Mouse (Mus musculus): Measurements from ENCODE around the gene Cdcp2.

The Cdcp2 gene

DNA sequence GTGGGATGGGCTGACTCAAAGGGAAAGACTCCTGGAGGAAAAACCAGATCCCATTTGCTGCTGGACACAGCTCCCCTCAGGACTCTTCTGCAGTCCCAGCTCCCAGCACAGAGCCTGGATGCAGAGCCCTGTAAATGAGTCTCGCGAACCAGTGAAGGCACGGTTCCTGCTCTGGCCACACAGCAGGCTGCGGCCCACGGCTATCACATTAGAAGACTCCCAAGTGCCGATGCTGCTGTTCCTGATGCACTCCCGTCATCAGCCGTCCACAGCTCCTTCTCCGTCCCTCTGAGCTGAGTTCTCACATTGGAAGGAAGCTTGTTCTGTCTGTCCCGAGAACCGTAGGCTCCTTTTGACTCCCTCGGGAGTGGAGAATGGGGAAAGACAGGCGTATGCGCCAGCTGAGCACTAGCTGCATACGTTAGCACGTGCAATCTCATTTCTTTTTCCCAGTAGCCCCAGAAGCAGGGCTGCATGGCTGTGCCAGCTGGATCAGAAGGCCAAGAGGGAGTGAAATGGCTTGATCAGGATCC is at the start of gene Cdcp2:
TSS of gene Cdcp2 (plus strand) at position 51 of the 533 bp plus-strand sequence.
- DNase-seq, result no peak

DNA sequence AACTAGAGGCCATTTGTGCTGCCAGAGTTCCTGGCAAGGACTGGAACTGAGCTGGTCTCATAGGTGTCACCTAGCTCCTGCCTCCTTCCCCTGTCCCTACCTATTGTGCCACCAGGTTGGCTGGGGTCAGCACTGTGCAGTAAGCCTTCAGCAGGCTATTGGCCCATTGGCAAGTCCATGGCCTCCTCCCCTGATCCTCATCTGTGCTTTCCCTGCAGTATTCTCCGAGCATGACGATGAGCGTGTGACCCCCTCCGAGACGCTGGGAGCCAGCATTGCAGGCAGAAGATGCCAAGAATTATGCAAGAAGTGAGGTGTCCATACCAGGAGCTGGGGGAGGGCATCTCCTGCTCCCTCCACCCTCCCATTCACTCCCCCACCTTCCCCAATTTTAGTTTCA is 48.9 kb upstream of the Cdcp2 start:
- no peak for DNase-seq

DNA sequence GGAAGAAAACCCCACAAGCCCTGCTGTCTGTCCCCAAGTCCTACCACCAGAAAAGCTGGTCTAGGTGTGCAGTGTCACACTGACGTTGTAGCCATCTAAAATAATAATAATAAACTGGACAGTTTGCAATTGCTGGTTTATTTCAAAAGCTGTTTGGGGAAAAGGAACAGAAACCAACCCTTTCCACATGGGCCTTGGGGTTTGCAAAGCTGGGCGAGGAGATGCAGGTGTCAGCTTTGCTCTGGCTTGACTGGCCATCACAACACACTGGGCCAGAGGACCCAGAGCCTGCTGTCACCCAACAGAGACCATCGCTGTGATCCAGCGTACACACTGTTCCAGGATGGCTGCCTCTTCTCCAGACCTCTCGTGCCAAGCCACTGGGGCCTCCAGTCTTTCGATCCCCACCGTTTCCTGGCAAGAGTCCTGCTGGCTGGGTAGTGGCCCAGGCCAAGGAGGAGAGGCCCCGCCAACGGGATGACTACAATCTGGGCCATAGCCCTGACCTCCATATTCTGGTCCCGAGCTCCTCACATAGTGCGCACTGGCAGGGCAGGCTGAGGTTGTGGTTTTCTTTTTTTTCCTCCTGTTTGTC is 48.0 kb upstream of the Cdcp2 start:
- DNase-seq, result no peak

DNA sequence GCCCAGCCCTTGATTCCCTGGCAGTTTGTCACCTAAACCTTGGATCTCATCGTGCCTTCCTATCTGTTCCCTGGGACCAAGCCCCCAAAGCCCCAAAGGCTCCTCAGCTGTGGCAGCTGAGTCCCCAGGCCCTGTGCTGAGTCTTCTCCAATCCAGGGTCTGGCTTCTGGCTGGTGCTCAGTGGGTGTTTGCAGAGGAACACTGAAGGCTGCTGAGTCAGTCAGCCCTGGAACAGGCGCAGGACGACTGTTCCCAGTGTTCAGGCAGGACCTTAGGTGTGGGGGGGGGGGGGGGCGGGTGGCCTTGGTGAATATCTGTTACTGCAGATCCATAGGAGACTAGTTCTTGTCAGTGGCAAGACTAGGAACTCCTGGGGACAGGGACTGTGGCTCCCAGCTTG is 44.8 kb upstream of the Cdcp2 start:
- DNase-seq, result no peak

DNA sequence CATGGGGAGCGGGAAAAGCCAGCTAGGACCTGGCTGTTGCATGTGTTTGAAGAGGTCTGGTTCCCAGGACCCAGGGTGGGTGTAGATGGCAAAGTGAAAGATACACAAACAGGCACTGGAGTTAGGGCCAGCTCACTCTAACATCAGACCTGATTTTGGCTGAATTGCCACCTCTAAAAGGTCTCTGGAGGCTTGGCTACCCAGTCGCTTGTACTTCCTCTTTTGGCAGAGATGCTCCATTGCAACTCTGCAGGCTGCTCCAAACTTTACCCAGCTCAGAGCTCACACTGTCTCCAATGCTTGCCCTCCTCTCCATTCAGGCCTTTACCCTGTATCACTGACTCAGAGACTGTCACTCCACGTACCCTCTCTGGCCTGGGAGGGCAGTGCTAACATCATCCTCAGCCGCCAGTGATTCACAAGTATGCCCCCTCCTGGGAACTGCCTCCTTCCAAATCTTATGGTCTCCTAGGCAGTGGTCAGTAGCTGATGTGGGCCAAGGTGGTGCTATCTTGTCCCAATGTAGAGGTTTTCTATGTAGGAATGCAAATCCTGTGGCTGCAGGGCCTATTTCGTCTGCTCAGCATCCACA is 43.6 kb upstream of the Cdcp2 start:
- no peak for DNase-seq

DNA sequence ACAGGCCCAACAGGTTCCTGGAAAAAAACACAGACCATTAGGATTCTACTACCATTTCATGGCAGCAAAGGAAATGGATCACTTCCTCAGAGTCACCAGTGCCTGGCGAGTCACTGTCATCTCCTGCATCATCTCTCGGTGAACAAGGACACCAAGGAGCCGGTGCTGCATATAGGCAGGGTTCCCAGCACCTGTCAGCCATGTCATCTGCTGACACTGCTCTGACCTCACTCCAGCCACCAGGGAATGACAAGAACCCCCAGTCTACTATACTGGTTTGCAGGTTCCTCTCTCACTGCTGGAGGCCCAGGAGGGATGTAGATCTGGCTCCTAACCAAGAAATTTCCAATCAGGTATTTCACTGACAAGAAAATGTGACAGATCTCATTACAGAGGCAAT is 40.6 kb upstream of the Cdcp2 start:
- DNase-seq, result no peak

DNA sequence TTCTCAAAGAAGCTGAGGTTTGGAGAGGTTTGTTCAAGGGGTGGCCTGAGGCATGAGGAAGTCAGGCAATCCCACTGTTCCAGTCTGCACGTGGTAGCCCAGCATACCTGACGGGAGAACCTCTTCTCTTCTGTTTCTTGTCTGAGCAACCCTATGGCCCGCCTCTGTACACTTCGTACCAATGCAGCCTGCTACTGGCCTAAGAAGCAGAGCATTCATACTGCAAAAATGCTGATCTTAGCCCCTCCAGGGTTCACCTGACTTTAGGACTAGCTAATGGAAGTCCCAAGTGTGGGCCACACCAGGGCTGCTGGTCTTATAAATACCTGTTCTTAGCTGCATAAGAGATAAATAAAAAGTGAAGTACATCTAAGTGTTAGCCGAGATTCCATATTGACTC is 38.3 kb upstream of the Cdcp2 start:
- peak; percentile 56 for DNase-seq

DNA sequence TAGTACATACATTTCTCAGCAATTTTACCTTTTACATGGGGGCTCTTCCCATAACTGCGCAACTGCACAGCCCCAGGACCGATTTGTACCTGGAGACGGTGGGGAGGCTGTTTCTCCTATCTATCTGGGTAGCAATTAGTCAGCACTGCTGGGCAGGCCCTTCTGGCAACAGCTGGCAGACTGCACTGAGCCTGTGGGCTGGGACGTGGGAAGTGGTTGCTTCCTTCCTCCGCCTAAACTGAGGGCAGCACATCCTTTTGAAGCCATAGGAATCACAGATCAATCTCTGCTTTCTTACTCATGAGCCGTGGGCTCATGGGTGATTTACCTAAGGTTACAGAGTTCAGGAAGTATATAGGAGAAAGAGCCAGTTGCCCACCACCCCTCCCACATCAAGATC is 37.9 kb upstream of the Cdcp2 start:
- DNase-seq, result no peak

DNA sequence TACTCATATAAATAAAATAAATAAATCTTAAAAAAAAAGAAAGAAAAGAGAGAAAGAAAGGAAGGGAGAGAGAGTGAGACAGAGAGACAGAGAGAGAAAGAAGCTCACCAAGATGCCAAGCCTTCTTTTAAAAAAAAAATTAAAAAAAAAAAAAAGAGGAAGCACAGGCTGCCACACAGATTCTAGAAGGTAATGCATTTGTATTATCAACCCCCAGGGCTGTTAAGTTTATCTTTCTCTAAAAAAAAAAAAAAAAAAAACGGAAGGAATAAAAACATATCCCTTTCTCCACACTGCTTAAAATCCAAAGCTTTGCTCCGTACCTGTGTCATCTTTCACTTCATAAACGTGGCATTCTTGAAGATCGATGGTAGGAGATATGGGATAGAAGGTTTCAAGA is 35.1 kb upstream of the Cdcp2 start:
- DNase-seq, result no peak

DNA sequence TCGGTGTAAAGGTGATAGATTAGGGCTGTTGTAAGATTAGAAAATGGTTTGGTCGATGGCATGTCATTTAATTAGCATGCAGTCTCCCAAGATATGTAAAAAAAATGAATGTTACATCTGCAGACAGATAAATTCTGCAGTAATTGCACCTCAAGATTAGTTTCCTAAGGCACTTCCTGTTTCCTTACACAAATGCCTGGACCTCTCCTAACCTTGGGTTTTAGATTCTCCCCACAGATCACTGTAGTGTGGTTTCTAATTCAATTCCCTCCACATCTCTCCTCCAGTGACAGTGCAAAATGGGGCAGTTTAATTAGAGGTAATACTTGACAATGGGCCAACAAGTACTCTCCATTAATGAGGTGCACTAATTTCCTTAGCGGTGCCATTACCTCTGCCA is 33.5 kb upstream of the Cdcp2 start:
- no peak for DNase-seq

DNA sequence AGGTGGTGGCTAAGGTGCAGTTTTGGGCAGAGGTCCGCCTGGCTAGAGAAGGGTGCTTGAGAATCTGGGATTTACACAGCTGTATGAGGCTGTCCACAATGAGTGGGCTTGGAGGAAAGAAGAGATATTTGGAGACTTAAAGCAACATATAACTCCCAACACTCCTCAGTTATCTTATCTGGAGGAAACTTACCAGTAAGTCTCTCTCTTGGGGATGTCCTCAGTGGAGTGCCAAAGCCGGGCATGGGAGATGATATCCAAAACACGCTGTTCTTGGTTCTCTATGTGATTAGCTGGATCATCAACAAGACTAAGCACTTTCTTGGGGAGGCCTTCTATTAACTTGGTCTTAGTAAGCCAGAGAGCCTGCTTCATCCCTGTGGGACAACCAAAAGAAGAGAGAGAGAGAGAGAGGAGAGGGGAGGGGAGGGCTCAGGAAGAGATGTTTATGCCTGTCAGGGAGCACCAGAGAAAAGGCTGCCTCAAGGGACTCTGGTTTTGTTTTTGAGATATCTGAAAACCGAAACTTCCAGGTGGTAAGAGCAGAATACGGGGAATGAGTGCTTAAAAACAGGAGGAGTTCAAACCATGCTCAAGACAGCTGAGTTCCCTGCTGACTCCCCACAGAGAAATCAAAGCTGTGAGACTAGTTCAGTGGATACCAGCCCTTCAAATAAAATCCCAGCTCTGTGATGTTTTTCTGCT is 32.1 kb upstream of the Cdcp2 start:
- no peak for DNase-seq

DNA sequence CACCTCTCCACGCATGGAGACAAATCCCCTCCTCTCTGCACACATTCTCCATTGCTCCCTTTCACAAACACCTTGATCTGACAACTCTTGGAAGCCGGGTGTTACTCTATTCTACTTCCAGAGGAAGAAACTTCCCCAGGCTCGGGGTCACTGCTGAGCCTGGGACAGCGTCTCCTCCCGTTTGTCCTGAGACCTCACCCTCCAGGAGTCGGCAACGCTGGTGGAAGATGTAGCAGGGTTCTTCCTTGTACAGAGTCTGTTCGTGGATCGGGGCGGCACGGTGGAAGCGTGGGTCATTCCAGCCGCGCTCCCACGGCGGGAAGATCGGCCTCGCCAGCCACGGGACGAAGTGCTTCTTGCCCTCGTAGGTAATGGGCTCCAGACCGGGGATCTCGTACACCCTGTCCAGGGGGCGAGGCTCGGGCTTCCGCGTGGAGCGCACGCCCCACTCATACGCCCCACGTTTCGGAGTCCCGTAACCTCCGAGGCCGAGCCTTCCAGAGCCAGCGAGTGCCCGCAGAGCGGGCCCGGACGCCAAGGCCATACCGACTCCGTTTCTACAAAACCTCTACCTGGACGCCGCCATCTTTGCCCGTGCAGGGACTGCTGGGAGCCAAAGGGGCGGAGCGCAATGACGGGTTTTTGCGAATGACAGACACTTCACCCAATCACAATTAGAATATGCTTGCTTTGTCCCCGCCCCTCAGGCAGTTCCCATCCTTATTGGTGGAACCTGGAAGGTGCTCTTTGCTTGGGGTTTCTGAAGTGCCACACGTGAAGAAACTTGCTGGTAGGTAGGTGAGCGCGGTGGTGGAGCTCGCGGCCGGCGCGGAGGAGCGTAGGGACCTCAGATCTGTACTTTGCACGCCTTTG is 30.2 kb upstream of the Cdcp2 start, which contains the start of the genes Mrpl37 and Cyb5rl:
TSS of gene Mrpl37 (minus strand) at position 617 of the 873 bp plus-strand sequence.
TSS of gene Cyb5rl (plus strand) at position 737 of the 873 bp plus-strand sequence.
- peak; percentile 99 for DNase-seq

DNA sequence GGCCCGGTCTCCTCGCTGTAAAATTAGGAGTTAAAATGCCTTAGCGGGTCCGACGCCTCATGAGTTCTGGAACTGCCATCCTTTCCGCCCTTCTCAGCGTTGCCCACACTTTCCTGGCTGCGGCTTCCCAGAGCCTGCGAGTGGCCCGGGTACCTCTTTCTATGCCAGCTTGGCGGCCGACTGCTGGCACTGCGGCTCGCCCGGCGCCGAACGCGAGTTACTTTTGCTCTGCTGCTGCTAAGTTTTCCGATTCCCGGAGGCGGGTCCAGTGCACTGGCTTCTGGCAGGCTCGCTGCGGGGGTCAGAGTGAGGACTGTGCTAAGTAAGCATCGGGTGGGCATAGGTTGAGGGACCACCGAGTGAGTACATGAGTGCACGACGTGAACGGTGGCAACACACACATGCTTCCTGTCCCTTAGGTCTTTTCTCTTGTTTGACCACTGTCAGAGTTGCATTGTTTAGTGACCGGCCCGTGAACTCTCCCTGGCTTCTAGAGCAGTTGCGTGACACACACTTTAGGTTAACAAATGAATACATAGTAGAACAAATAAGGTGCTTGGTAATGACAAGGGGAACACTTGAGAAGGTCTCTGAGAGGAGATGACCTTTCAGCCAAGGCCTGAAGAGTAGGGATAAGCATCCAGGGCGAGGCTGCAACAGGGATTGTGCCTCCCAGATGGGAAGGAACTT is 29.4 kb upstream of the Cdcp2 start:
- no peak for DNase-seq

DNA sequence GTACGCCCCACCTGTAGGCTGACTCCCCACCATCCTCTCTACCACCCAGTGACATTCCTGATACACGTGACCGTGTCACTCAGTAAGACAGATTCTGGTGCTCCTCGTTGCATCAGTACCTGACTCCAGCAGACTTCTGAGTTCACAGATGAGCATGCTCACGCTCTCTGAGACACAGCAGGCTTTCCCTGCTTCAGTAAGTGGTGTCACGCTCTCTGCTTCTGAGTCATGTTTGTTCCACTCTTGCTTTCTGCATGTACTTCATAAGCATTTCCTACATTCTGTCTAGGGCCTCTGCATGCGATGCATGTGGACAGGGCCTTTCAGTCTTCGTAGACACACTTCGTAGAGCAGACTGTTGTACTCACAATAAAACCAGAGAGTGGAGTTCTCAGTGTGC is 24.3 kb upstream of the Cdcp2 start:
- no peak for DNase-seq

DNA sequence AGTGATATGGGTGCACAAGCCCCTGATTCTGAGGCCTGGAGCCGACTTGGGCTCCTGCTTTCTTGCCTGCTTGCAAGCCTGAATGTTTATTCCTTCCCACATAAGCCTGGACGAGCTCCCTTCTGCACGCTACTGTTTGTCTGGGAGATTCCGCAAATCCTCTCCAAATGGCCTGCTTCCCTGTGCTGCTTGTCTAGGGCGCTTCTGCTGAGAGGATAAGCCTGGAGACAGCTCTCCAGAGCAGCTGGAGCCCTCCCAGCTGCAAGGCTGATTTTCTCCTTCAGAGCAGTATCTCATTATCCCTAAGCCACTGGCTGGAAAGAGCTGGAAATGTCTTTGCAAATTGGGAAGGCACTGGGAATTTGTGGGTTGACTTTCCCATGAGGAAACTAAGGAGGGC is 21.2 kb upstream of the Cdcp2 start:
- no peak for DNase-seq

DNA sequence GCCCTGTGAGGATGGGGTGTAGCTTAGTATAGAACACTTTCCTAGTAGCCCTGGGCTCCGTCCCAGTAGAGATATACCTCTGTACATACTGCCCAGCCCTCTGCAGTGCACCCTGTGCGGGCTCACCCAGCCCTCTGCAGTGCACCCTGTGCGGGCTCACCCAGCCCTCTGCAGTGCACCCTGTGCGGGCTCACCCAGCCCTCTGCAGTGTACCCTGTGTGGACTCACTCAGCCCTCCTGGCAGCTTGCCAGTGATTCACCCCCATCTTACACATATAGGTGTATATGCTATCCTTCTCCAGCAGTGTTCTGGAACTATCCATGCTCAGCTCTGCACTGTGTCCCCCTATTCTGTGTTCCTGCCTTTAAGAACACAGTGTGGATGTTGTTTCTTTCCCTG is 17.8 kb upstream of the Cdcp2 start:
- DNase-seq, result no peak

DNA sequence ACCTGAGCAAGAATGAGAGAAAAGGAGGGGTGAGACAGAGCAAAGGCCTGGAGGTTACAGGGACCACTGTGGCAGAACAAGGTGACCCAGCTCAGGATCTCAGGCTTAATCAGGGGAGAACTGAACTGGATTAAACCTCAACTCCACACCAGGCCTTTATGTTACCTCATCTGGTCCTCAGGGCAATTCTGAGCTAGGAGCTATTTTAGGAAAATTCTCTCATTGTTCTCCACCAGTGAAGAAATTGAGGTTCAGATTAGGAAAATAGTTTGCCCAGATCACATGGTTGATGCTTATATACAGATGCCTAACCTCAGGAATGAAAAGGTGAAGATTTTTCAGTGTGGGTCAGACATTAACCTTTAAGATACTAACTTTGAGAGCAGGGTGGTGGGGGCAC is 17.0 kb upstream of the Cdcp2 start:
- no peak for DNase-seq

DNA sequence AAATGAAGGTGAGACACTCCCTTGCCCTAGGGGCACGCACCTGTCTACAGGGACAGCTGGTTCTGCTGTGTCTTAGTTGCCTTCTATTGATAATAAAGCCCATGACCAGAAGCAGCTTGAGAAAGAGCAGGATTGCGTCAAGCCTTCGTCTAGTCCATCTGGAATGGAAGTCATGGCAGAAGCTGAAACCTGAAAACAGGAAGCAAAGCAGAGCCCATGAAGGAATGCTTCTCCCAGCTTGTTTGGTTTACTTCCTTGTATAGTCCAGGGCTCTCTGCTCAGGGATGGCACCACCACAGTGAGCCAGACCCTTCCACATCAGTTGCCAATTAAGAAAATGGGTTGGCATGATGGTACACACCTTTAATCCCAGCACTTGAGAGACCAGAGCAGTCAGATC is 14.5 kb upstream of the Cdcp2 start:
- DNase-seq, result no peak

DNA sequence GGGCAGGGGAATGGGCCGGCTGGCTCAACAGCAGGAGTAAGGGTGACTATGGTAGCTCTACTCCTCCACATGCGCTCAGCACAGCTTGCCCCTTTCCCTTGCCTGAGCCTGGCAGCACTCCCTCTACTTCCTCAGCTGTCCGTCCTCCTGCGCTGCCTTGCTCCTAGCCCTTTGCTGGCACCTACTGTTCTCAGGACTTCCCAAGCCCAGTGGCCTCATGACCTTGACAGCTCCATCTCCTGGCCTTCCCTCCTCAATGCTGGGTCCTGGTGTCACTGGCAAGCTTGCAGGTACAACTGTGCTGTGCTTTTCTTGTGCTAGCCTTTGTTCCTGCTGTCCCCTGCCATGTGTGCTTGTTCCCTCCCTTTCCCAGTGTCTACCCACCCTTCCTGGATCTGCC is 13.6 kb upstream of the Cdcp2 start:
- no peak for DNase-seq

DNA sequence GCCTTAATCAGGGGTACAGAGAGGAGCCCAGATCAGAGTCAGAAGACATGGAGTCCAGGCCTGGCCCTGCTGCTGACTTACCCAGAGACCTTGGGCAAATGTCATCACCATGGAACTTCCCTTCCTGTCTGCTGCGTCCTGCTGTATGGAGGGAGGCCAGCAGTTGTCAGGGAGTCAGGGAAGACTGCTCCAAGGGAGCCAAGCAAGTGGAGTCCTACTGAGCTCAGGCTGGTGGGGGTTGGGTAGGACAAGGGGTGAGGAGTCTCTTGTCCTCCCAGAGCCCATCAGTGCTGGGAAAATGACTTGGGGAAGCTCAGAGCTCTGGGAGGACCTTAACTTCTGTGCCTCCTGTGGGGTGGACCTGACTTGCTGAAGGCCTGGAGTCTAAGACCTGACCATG is 12.3 kb upstream of the Cdcp2 start:
- DNase-seq, result no peak

DNA sequence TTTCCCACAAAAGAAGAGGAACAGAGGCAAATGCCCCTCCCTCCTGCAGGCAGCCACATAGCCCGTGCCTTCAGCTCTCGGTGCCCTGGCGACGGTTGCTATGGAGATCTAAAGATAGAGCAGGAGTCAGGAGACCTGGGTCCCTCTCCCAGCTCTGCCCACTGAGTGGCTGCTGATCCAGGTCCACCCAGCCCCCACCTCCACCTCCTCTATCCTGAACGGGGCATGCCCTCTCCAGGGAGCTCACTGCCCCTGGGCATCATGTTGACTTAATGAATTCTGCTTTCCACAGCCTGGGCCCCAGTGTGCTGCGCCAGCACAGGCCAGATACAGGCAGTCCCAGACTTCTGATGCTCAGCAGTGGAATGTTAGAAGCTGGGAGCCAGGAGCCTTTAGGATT is 11.8 kb upstream of the Cdcp2 start:
- DNase-seq, result peak; percentile 84

DNA sequence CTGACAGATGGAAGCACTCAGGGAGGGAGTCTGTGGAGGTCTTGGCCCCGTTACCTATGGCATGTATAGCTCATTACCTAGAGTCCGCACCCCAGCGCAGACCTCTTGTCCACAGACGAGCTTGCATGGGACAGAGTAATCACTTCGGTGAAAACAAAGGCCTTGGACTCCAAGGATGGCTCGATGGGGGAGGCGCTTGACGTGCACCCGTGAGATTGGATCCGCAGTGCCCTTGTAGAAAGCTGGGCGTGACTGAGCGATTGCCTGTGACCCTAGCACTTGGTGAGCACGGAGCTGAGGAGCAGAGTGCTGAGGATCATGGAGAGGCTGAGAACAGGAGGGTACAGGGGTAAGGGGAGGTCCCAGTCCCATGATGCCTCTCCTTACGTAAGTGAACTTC is 5.0 kb upstream of the Cdcp2 start:
- no peak for DNase-seq

Data from kidney, adult 9 months (tissue).